32 mouse cellular contexts compared by ENCODE assay signal in genomic region chr3:86310216-86310615, GRCm38 (mm10).
A peak's percentile ranks its signal among the peaks of the same experiment; 100 is the strongest.
DNase-seq lines count a peak whose midpoint lies in the region; ATAC-seq lines count a peak whose summit lies in the region.
"Had no signal": no experiment of that assay in that cellular context is flagged by ENCODE, and none has a peak within 500 bp of the region (broad histone marks: within the 10 kb centered on the region; RNA-seq: fewer than 3 reads in every experiment).

No protein-coding gene starts in this region.

- peak; percentile 23 for DNase-seq in kidney, adult 11 months
- DNase-seq in kidney, postnatal 25 days = peak; percentile 26 to 34
- no peak for DNase-seq in kidney, postnatal 14 days
- peak; percentile 50 for DNase-seq in limb, embryonic 11.5 days (ENCODE audit: low spot score)
- DNase-seq in cerebellum, postnatal 4 days (ENCODE audit: low spot score in 2 of 2) = no peak
- DNase-seq: adrenal gland, postnatal 25 days; cerebellum, adult 11-12 months; cerebellum, postnatal 10 days; forebrain, postnatal 0 days; gastrocnemius, postnatal 10 days; heart, postnatal 10 days; liver, embryonic 13.5 days; lung, adult 18-20 months; lung, postnatal 4 days; right cerebral cortex, postnatal 4 days; thymus, adult 18-20 months; thymus, postnatal 25 days had no signal

- no peaks in the 10 kb centered on the region for H3K27me3 ChIP-seq in kidney, embryonic 15.5 days
- no peaks in the 10 kb centered on the region for H3K27me3 ChIP-seq in limb, embryonic 11.5 days (ENCODE audit: control insufficient read depth, insufficient read depth, low read length)
- no peaks in the 10 kb centered on the region for H3K27me3 ChIP-seq in intestine, embryonic 16.5 days (replicated peaks; ENCODE audit: control insufficient read depth, insufficient read depth, low read length)
- H3K27me3 ChIP-seq: heart, embryonic 13.5 days; hindbrain, embryonic 15.5 days; intestine, embryonic 15.5 days; limb, embryonic 15.5 days; liver, embryonic 13.5 days; megakaryocyte, embryonic 14.5 days; midbrain, embryonic 12.5 days; neural tube, embryonic 12.5 days had no signal

- no peak overlapping the region for H3K27ac ChIP-seq in kidney, embryonic 15.5 days
- no peak overlapping the region for H3K27ac ChIP-seq in limb, embryonic 11.5 days (replicated peaks; ENCODE audit: low read depth, low read length)
- no peak overlapping the region for H3K27ac ChIP-seq in intestine, embryonic 16.5 days (ENCODE audit: low read length)
- H3K27ac ChIP-seq: heart, embryonic 13.5 days; hindbrain, embryonic 15.5 days; intestine, embryonic 15.5 days; left cerebral cortex, adult 2 months; limb, embryonic 15.5 days; liver, embryonic 13.5 days; midbrain, embryonic 12.5 days; neural tube, embryonic 12.5 days; stomach, postnatal 0 days had no signal

- H3K36me3 ChIP-seq in kidney, embryonic 15.5 days = no peaks in the 10 kb centered on the region
- H3K36me3 ChIP-seq in limb, embryonic 11.5 days (ENCODE audit: control insufficient read depth, insufficient read depth, low read length) = no peaks in the 10 kb centered on the region
- no peaks in the 10 kb centered on the region for H3K36me3 ChIP-seq in intestine, embryonic 16.5 days (ENCODE audit: control insufficient read depth, insufficient read depth, low read length)
- H3K36me3 ChIP-seq: heart, embryonic 13.5 days; hindbrain, embryonic 15.5 days; intestine, embryonic 15.5 days; limb, embryonic 15.5 days; liver, embryonic 13.5 days; midbrain, embryonic 12.5 days; neural tube, embryonic 12.5 days had no signal

- H3K9ac ChIP-seq in kidney, embryonic 15.5 days = no peak overlapping the region
- no peak overlapping the region for H3K9ac ChIP-seq in limb, embryonic 11.5 days (ENCODE audit: low read length)
- no peak overlapping the region for H3K9ac ChIP-seq in intestine, embryonic 16.5 days (ENCODE audit: low read depth, low read length)
- H3K9ac ChIP-seq: forebrain, postnatal 0 days; heart, embryonic 13.5 days; hindbrain, embryonic 15.5 days; intestine, embryonic 15.5 days; limb, embryonic 15.5 days; liver, embryonic 13.5 days; midbrain, embryonic 12.5 days; neural tube, embryonic 12.5 days had no signal

- ATAC-seq in kidney, embryonic 15.5 days (replicated peaks; ENCODE audit: low FRiP score) = no peak
- ATAC-seq in limb, embryonic 11.5 days (ENCODE audit: insufficient number of reproducible peaks, low FRiP score, low TSS enrichment, low read depth) = no peak
- ATAC-seq in intestine, embryonic 16.5 days = no peak
- ATAC-seq: CD4-positive, CD25-positive, alpha-beta regulatory T cell, adult 4 months; forebrain, postnatal 0 days; intestine, embryonic 15.5 days; lung, postnatal 0 days had no signal

- no peak overlapping the region for H3K4me3 ChIP-seq in kidney, embryonic 15.5 days (replicated peaks)
- no peak overlapping the region for H3K4me3 ChIP-seq in limb, embryonic 11.5 days (ENCODE audit: low read depth, low read length)
- no peak overlapping the region for H3K4me3 ChIP-seq in intestine, embryonic 16.5 days (ENCODE audit: low read length)
- H3K4me3 ChIP-seq: erythroblast, embryonic 14.5 days; heart, embryonic 13.5 days; hindbrain, embryonic 15.5 days; intestine, embryonic 15.5 days; left cerebral cortex, adult 2 months; limb, embryonic 15.5 days; liver, embryonic 13.5 days; megakaryocyte, embryonic 14.5 days; midbrain, embryonic 12.5 days; myocyte; neural tube, embryonic 12.5 days had no signal

- no peak overlapping the region for H3K4me2 ChIP-seq in kidney, embryonic 15.5 days
- no peak overlapping the region for H3K4me2 ChIP-seq in limb, embryonic 11.5 days (ENCODE audit: low read depth, severe bottlenecking)
- H3K4me2 ChIP-seq in intestine, embryonic 16.5 days (ENCODE audit: low read depth, low read length) = no peak overlapping the region
- H3K4me2 ChIP-seq: heart, embryonic 13.5 days; hindbrain, embryonic 15.5 days; intestine, embryonic 15.5 days; limb, embryonic 15.5 days; liver, embryonic 13.5 days; midbrain, embryonic 12.5 days; neural tube, embryonic 12.5 days had no signal

- H3K4me1 ChIP-seq in kidney, embryonic 15.5 days = no peaks in the 10 kb centered on the region
- peaks cover 14% of the 10 kb centered on the region for H3K4me1 ChIP-seq in limb, embryonic 11.5 days (ENCODE audit: control insufficient read depth, insufficient read depth, low read length)
- no peaks in the 10 kb centered on the region for H3K4me1 ChIP-seq in intestine, embryonic 16.5 days (ENCODE audit: control insufficient read depth, insufficient read depth, low read length)
- H3K4me1 ChIP-seq: heart, embryonic 13.5 days; hindbrain, embryonic 15.5 days; intestine, embryonic 15.5 days; limb, embryonic 15.5 days; liver, embryonic 13.5 days; neural tube, embryonic 12.5 days had no signal

- no peaks in the 10 kb centered on the region for H3K9me3 ChIP-seq in kidney, embryonic 15.5 days (replicated peaks)
- no peaks in the 10 kb centered on the region for H3K9me3 ChIP-seq in limb, embryonic 11.5 days (ENCODE audit: control insufficient read depth, low read length)
- no peaks in the 10 kb centered on the region for H3K9me3 ChIP-seq in intestine, embryonic 16.5 days (ENCODE audit: control insufficient read depth, low read length)
- H3K9me3 ChIP-seq: heart, embryonic 13.5 days; hindbrain, embryonic 15.5 days; intestine, embryonic 15.5 days; limb, embryonic 15.5 days; liver, embryonic 13.5 days; megakaryocyte, embryonic 14.5 days; midbrain, embryonic 12.5 days; neural tube, embryonic 12.5 days had no signal

- 58% methylated on average over 5 of the region's 5 CpGs for WGBS in kidney, embryonic 15.5 days
- 22% methylated on average over 5 of the region's 5 CpGs for WGBS in limb, embryonic 11.5 days
- 78% methylated on average over 5 of the region's 5 CpGs for WGBS in intestine, embryonic 16.5 days

Comparison
In these comparisons a context has a peak if more than half of its experiments do, and no peak if none do; other contexts are left out.
1. DNase-seq: peak in kidney, adult 11 months (single experiment), kidney, postnatal 25 days (2 of 2) and limb, embryonic 11.5 days (single experiment); none in kidney, postnatal 14 days (single experiment) and cerebellum, postnatal 4 days (0 of 2).